Mouse (Mus musculus) intestine, embryonic 16.5 days (tissue): ENCODE results near the gene S100a13. TPM values are rescaled to one million over a fixed set of nuclear protein-coding genes. Genes with fewer than 3 reads are reported as not detected.
A peak's percentile ranks its signal among the peaks of the same experiment; 100 is the strongest.

ENCODE experiments used
- ATAC-seq: fragments of 200-750 bp; cut with Nextera tagmentation; 2 replicates; pipeline ENCODE4 v1.8.0; 2017; ENCODE audit warnings: moderate TSS enrichment, moderate library complexity
- H3K27ac ChIP-seq: fragments of 300-500 bp; sonication (generic); 2 replicates; pipeline ENCODE4 v1.5.1; 2014; ENCODE audit warnings: mild to moderate bottlenecking, low read length
- H3K27me3 ChIP-seq: fragments of 300-500 bp; sonication (generic); replicated peaks from 2 replicates; pipeline ENCODE4 v1.6.1; 2014; ENCODE audit warnings: low read length, control low read depth, mixed read lengths; ENCODE audit not compliant: control insufficient read depth, insufficient read depth
- H3K36me3 ChIP-seq: fragments of 300-500 bp; sonication (generic); 2 replicates; pipeline ENCODE4 v1.6.1; 2014; ENCODE audit warnings: low read length, control low read depth; ENCODE audit not compliant: control insufficient read depth, insufficient read depth
- H3K4me1 ChIP-seq: fragments of 300-500 bp; sonication (generic); 2 replicates; pipeline ENCODE4 v1.6.1; 2014; ENCODE audit warnings: low read length, control low read depth, mixed read lengths; ENCODE audit not compliant: control insufficient read depth, insufficient read depth
- H3K4me2 ChIP-seq: fragments of 300-500 bp; sonication (generic); 2 replicates; pipeline ENCODE4 v1.6.1; 2014; ENCODE audit warnings: low read depth, low read length, control low read depth
- H3K4me3 ChIP-seq: fragments of 300-500 bp; sonication (generic); 2 replicates; pipeline ENCODE4 v1.5.1; 2014; ENCODE audit warnings: mild to moderate bottlenecking, low read length
- H3K9ac ChIP-seq: fragments of 300-500 bp; sonication (generic); 2 replicates; pipeline ENCODE4 v1.6.1; 2014; ENCODE audit warnings: low read depth, low read length
- H3K9me3 ChIP-seq: fragments of 300-500 bp; sonication (generic); 2 replicates; pipeline ENCODE4 v1.6.1; 2016; ENCODE audit warnings: low read length, control low read depth; ENCODE audit not compliant: control insufficient read depth
- WGBS: fragments of 180-500 bp; shearing (Covaris S2); extraction: QIAGEN DNeasy Blood & Tissue Kit; methylation state at CpG from one replicate; pipeline ENCODE4 v1.1.7; 2014; 5-methylcytosine and 5-hydroxymethylcytosine counted together
- polyA plus RNA-seq: library from polyadenylated mRNA; unstranded; fragments of >200 nt; fragmentation: Nextera tagmentation; extraction: Ambion mirVana; gene quantifications from 2 replicates; pipeline ENCODE4 v1.2.1, GENCODE M21; 2015

Gene S100a13
- 38.5 and 40.8 TPM in 2 replicates for polyA plus RNA-seq

GRCm38 (mm10) chr3:90513796-90514590, at the start of gene S100a13, which contains the start of gene S100a1:
Gene S100a13 (plus strand): TSS chr3:90514435.
Gene S100a1 (minus strand): TSS chr3:90514392.
- WGBS, result 2% methylated on average over 25 of the region's 25 CpGs
- ATAC-seq, result peak; percentile 81
- Histone ChIP-seq H3K27ac (peak within 1 kb of the TSS; percentile 68), H3K4me1 (peaks cover 13% of the 10 kb centered on the region), H3K9me3 (no peaks in the 10 kb centered on the region), H3K4me3 (peak within 1 kb of the TSS; percentile 46), H3K27me3 (no peaks in the 10 kb centered on the region), H3K9ac (peak within 1 kb of the TSS; percentile 67), H3K4me2 (peak within 1 kb of the TSS; percentile 92), H3K36me3 (no peaks in the 10 kb centered on the region)

- H3K4me1 ChIP-seq, result peaks cover 13% of the 10 kb centered on the region; the same call in 1 of the 2 replicates
- no peaks in the 10 kb centered on the region for H3K9me3 ChIP-seq
- peak overlapping the region; percentile 64 for H3K4me3 ChIP-seq
- peak; percentile 15 for ATAC-seq
- peak overlapping the region; percentile 66 for H3K9ac ChIP-seq
- peaks cover 35% of the 10 kb centered on the region for H3K27me3 ChIP-seq
- 17% methylated on average over 37 of the region's 37 CpGs for WGBS
- H3K4me2 ChIP-seq, result peak overlapping the region; percentile 85
- H3K36me3 ChIP-seq, result no peaks in the 10 kb centered on the region
- H3K27ac ChIP-seq, result no peak overlapping the region
These were observed 49.6 kb upstream of the S100a13 start for GRCm38 (mm10) chr3:90464552-90465080.

- Histone ChIP-seq H3K4me2 (peak overlapping the region; percentile 85), H3K27ac (no peak overlapping the region), H3K27me3 (peaks cover 35% of the 10 kb centered on the region), H3K4me1 (peaks cover 13% of the 10 kb centered on the region; the same call in 1 of the 2 replicates), H3K36me3 (no peaks in the 10 kb centered on the region), H3K9ac (peak overlapping the region; percentile 66), H3K9me3 (no peaks in the 10 kb centered on the region), H3K4me3 (peak overlapping the region; percentile 64)
- peak; percentile 41 for ATAC-seq
- under 1% methylated on average over 75 of the region's 75 CpGs for WGBS
These were observed 49.1 kb upstream of the S100a13 start for GRCm38 (mm10) chr3:90465081-90465685.

- WGBS, result 0% methylated on average over 33 of the region's 49 CpGs
- ATAC-seq, result peak; percentile 46
These were observed 48.4 kb upstream of the S100a13 start, which contains the start of gene Npr1 for GRCm38 (mm10) chr3:90465686-90466310. Gene Npr1 (minus strand): TSS chr3:90465866.

GRCm38 (mm10) chr3:90466311-90466766, 47.9 kb upstream of the S100a13 start:
- peak overlapping the region; percentile 64 for H3K4me3 ChIP-seq
- H3K4me2 ChIP-seq, result peak overlapping the region; percentile 85
- H3K27ac ChIP-seq, result no peak overlapping the region
- H3K9me3 ChIP-seq, result no peaks in the 10 kb centered on the region
- peaks cover 13% of the 10 kb centered on the region; the same call in 1 of the 2 replicates for H3K4me1 ChIP-seq
- no peaks in the 10 kb centered on the region for H3K36me3 ChIP-seq
- peak; percentile 37 for ATAC-seq
- H3K27me3 ChIP-seq, result peaks cover 35% of the 10 kb centered on the region
- under 1% methylated on average over 15 of the region's 15 CpGs for WGBS
- peak overlapping the region; percentile 66; the same call in 1 of the 2 replicates for H3K9ac ChIP-seq

More at GRCm38 (mm10) chr3:90465686-90466310, 48.4 kb upstream of the S100a13 start, which contains the start of gene Npr1:
- no peaks in the 10 kb centered on the region for H3K36me3 ChIP-seq
- peak within 1 kb of the TSS; percentile 66 for H3K9ac ChIP-seq
- H3K4me3 ChIP-seq, result peak within 1 kb of the TSS; percentile 64
- H3K27me3 ChIP-seq, result peaks cover 35% of the 10 kb centered on the region
- peak within 1 kb of the TSS; percentile 85 for H3K4me2 ChIP-seq
- peaks cover 13% of the 10 kb centered on the region; the same call in 1 of the 2 replicates for H3K4me1 ChIP-seq
- H3K27ac ChIP-seq, result no peak within 1 kb of the TSS
- H3K9me3 ChIP-seq, result no peaks in the 10 kb centered on the region

- 96% methylated on average over 10 of the region's 10 CpGs for WGBS
- no peaks in the 10 kb centered on the region for H3K36me3 ChIP-seq
These were observed 46.5 kb upstream of the S100a13 start for GRCm38 (mm10) chr3:90467618-90468300.

GRCm38 (mm10) chr3:90472213-90472612, 42.0 kb upstream of the S100a13 start:
- Histone ChIP-seq H3K4me3 (no peak overlapping the region), H3K36me3 (no peaks in the 10 kb centered on the region), H3K9me3 (no peaks in the 10 kb centered on the region), H3K9ac (no peak overlapping the region), H3K27me3 (no peaks in the 10 kb centered on the region), H3K4me1 (peaks cover 2% of the 10 kb centered on the region), H3K4me2 (no peak overlapping the region), H3K27ac (no peak overlapping the region)
- 24% methylated on average over 3 of the region's 3 CpGs for WGBS
- no peak for ATAC-seq

More at GRCm38 (mm10) chr3:90467618-90468300, 46.5 kb upstream of the S100a13 start:
- Histone ChIP-seq H3K4me1 (peaks cover 13% of the 10 kb centered on the region; the same call in 1 of the 2 replicates), H3K27me3 (peaks cover 29% of the 10 kb centered on the region), H3K9ac (no peak overlapping the region), H3K27ac (no peak overlapping the region), H3K4me2 (no peak overlapping the region), H3K4me3 (no peak overlapping the region), H3K9me3 (no peaks in the 10 kb centered on the region)
- ATAC-seq, result no peak

GRCm38 (mm10) chr3:90475151-90475830, 38.9 kb upstream of the S100a13 start:
- Histone ChIP-seq H3K27me3 (no peaks in the 10 kb centered on the region), H3K9ac (no peak overlapping the region), H3K4me1 (peaks cover 4% of the 10 kb centered on the region), H3K4me2 (peak overlapping the region; percentile 46), H3K9me3 (no peaks in the 10 kb centered on the region), H3K27ac (no peak overlapping the region), H3K36me3 (0 out of 2 replicates have a peak, but pooled peaks cover 4% of the 10 kb centered on the region), H3K4me3 (peak overlapping the region; percentile 40)
- 35% methylated on average over 15 of the region's 16 CpGs for WGBS
- peak; percentile 26 for ATAC-seq
